Mouse (Mus musculus) layer of hippocampus, postnatal 36 days (tissue): ENCODE measurements at regions not wholly inside any gene's neighbourhood (a gene's known extent, or its start where the extent isn't known, plus 50 kb on each side); places are given as distances from the start of the nearest gene placed in this dataset.

Experiments used
- DNase-seq, 2 experiments: peaks; one replicate each; pipeline ENCODE4 v3.0.0; 2022

GRCm38 (mm10) chr13:102276885-102277284 lies 416.5 kb upstream of the Cd180 start:
- DNase-seq: no peak

GRCm38 (mm10) chr13:102280198-102280597 lies 413.2 kb upstream of the Cd180 start:
- DNase-seq: no peak

- DNase-seq: no peak
These were observed 398.9 kb upstream of the Cd180 start for GRCm38 (mm10) chr13:102294451-102294850.

- DNase-seq: no peak
These were observed 398.3 kb upstream of the Cd180 start for GRCm38 (mm10) chr13:102295079-102295478.

DNA sequence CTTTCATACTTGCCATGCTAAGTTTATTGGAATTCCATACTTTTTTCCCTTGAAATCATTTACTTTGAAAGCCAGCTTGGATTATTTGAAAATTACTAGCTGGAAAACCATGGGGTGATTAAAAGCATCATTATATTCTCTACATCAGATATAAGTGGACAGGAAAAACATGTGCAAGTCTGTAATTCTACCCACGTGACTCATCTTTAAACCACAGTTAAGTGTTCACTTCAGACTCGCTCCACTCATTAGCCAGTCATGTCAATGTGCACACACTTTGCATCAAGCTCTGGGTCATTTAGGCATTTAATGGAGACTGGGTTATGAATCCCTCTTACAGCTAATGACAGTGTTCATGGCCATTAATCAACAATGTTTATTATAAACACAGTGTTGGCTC lies 385.4 kb upstream of the Cd180 start:
- no peak for DNase-seq

DNA sequence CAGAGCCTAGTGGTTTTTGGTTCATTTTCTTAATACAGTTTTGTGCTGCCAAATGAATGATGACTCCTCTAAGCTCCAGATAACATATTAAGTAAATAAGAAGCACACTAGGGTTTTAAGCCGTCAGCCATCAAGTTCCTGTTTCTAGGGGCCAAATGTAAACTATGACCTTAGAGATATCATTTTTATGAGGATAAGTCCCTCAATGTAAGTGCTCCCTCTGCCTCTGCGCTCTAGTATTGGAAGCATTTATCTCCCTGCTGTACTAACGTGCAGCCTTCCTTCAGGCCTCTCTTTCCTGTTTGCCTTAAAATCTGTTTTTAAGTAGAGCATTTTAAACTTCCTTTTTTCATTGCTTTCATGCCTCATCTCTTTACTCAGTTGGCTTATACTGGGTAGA lies 381.3 kb upstream of the Cd180 start:
- no peak for DNase-seq

GRCm38 (mm10) chr13:102315921-102316692 lies 377.3 kb upstream of the Cd180 start:
- no peak for DNase-seq

DNA sequence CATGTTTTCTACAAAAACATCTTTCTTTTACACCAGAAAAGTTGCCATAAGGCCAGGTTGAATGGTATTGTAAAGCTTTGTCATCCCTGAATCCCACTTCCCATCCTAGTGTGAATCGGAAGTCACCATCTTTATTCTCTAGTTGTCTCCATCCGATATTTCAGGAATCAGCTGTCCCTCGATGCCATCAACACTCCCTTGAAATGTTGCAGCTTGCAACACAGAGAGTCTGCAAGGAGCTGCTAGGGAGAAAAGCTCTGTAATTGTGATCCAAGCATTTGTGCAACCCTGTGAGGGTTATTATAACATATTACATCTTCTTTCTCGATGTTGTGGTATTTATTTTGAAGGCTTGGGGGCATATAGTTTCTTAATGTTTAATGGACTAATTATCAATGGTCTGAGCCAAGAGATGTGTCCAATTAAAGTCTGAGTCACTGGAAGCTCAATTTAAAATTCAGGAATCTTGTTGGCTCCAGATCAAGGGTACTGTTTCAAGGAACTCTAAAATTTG lies 374.4 kb upstream of the Cd180 start:
- DNase-seq: no peak

GRCm38 (mm10) chr13:102319453-102319852 lies 373.9 kb upstream of the Cd180 start:
- DNase-seq: no peak

DNA sequence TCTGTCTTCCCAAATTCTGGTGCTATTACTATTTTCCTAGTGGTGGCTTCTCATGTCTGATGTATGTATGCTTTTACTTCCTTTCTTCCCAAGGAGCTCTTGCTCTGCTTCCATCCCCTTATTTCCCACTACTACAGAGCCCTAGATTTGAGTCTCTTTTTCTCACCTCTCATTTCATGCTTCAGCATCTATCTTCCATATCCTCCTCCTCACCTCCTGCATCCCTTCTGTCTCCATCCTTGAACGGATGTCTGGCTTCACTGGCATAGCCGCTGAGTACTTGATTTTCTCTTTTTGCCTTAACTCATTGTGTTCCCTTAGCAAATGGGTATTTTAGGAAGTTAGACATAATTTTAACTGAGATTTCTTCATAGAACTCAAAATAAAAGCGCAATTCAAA lies 369.5 kb upstream of the Cd180 start:
- DNase-seq: no peak

GRCm38 (mm10) chr13:102326003-102326402 lies 367.4 kb upstream of the Cd180 start:
- DNase-seq: no peak

DNA sequence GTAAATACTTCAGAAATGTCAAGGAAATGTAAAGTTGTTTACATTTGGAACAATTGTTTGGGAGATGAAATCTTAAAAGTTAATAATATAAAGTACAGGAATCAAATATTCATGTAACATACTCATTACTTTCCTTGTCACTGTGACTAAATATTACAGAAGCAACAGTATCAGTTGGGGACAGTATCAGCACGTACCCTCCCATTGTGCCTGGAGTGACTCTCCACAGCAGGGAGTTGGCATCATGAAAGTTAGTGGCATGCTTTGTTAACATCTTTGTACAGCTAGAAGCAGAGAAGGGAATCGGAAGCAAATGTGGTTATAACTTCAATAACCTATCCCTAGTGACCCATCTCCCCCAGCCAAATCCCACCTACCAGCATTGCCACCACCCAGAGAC lies 366.8 kb upstream of the Cd180 start:
- no peak for DNase-seq

GRCm38 (mm10) chr13:102333667-102334066 lies 359.7 kb upstream of the Cd180 start:
- DNase-seq: no peak

DNA sequence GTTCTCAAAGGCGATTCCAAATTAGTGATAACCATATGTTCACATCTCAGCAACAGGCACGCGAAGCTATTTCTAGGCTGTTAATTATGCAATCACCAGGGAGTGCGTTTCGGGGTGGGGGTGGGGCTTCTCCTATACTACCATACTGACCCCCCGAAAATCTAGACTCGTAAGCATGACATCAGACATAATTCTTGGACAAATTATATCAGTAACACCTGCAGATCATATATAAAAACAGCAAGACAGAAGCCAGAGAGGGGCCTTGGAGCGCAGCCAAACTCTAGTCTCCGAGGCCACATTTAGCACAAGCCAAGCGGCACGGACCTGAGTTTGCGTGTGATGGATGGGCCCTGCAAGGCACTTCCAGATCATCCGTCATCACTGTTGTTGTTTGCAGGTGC lies 359.2 kb upstream of the Cd180 start:
- DNase-seq: peak; percentile 4 to 7

DNA sequence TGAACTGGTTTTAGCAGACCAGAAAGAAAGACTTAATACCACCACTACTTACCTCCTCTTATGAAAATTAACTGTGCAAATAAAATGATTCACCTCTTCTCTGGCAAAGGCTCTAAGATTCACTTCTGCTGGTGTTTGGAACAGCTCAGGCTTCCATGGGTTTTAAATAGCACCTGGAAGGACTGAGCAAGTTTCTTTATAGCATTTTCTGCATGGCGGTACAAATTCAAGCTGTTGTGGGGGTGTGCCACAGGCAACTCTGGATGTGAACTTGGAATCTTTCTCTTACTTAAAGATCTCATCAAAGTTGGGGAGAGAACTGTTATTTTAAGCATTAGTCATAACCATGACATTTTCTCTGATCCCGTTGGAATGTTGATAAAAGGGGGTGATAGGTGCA lies 350.1 kb upstream of the Cd180 start:
- no peak for DNase-seq

- peak; percentile 22 to 36 for DNase-seq
These were observed 348.6 kb upstream of the Cd180 start for GRCm38 (mm10) chr13:102344606-102345269.

DNA sequence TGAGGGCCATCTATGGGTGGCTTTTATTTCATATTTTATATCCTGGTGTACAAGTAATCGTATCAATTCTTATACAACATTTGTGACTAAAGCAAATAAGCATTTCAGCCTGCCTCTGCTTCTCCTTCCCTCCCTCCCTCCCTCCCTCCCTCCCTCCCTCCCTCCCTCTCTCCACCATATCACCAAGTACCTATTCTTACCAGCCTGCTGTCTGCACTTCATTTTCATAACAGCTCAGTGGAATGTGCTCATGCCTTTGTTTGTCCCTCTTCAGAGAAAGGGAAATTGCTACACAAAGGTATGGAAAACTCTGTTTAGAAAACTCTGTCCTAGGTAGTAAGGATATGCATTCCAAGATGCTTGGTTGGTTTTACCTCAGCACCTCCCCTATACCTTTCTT lies 343.9 kb upstream of the Cd180 start:
- DNase-seq: no peak

DNA sequence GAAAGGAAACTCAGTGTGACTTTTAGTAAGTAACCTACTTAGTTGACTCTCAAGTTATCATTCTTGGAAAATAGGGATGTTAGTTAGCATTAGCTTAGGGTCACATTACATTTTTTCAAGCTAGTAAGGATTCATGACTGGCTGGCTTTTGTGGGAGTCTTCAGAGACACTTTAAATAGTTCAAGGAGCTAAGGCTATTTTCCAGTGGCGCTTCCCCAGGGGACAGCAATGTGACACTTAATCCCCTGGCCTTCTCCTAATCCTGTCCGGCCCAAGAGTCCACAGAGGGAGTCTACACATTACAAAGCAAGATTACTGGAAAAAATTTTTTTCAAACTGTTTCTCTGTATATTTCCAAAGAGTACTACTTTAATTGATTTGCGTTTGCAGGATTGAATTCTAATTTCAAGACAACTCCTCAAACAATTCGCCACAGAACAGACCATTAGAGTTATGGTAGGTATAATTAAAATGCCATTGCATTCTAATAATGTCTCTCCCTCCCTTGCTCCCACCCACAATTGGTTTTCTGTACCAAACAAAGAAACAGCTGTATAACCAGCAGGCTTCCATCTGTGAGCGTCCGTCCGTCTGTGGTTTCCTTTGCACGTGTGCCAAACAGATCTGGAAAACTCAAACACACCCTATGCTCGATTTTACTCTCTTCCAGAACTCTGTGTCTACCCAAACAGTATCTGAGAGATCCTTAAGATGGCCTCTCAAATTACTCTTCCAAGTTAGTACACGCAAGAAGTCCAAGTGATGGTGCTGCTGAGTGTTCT lies 341.1 kb upstream of the Cd180 start:
- DNase-seq: peak in 1 of 2 experiments; percentile 8

DNA sequence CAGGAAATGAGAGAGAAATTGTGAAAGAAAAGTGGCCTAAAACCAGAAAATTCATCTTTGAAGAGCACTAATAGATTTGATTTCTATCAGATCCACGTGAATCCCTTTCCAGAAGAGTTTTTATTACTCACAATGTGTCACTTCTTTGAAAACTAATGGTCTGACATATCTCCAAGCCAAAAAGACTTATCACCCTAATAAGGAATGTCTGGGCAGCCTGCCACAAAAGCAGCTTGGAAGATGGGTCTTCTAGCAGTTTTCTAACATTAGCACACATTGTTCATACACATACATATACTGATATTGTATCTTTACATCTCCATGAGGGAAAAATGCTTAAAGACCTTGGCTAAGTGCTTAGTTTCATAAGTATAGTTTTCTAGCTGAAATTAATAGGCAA lies 337.8 kb upstream of the Cd180 start:
- DNase-seq: no peak

DNA sequence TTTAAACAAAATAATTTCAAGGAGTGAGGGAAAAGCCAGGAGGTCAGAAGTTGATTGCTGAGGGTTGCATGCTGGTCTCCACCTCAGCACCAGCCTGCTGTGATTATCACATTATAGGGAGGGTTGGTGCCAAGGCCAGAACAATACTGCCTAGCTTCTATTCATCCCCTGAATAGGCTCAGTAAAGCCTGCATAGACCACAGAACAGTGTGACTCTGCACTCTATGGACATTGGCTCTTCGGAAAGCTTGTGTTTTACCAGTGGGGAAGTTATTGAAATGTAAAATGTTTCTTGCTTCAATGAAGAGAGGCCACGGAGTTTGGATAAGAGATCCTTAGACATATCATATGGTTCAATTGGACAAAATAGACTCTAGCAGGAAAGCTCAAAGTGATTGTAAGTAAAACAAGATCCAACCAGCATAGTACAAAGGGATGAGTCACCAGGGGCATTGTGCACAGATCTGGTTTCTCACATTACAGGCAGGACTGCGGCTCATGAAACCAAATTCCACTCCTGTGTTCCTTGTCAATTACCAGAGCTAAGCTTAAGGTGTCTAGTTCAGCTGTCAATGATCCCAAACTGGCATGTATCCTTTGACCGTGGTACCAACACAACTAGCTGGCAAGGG lies 320.8 kb upstream of the Cd180 start:
- DNase-seq: no peak

DNA sequence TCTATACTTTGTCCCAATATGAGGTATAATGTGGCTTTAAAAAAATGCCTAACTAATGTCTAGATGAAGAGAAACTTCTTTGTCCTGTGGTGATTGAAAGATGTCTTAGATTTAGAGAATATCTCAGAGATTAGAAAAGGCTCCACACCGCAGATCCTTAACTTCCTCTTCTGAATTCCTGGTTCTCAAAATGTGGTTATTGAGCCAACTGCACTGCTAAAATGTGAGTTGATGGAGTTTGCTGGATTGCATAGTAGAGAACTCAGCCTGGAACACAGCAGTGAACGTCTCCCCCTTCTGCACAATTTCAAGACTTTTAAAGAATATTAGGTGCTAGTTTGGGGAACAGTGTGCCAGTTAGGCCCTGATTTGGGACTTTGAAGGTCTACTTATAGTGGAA lies 312.7 kb upstream of the Cd180 start:
- DNase-seq: no peak

GRCm38 (mm10) chr13:102391911-102392310 lies 301.4 kb upstream of the Cd180 start:
- DNase-seq: no peak
